Mouse (Mus musculus) heart, adult 8-10 months (tissue): Measurements from ENCODE around the gene Tnks1bp1. TPM values are rescaled to one million over a fixed set of nuclear protein-coding genes. Genes with fewer than 3 reads are reported as not detected.

Experiments
- DNase-seq: peaks from one replicate; pipeline ENCODE4 v3.0.0; 2022; ENCODE audit warnings: low spot score
- total RNA-seq, 4 experiments: library from RNA; stranded (reverse); gene quantifications; 2 replicates each; pipeline ENCODE4 v1.2.4; 2022

Tnks1bp1 gene
- total RNA-seq, 4 experiments from 2014 or later = 40.7 to 60.5 (median 54.9) TPM

- no peak for DNase-seq
Measured at GRCm38 (mm10) chr2:85038336-85038735, 9.5 kb upstream of the Tnks1bp1 start.

- no peak for DNase-seq
Measured at GRCm38 (mm10) chr2:85043623-85044022, 4.2 kb upstream of the Tnks1bp1 start.

GRCm38 (mm10) chr2:85046222-85046621, 1.6 kb upstream of the Tnks1bp1 start:
- DNase-seq = no peak

- DNase-seq = no peak
Measured at GRCm38 (mm10) chr2:85047081-85047480, 741 bp upstream of the Tnks1bp1 start.

- peak; percentile 72 for DNase-seq
Measured at GRCm38 (mm10) chr2:85048168-85048751, 438 bp downstream of the Tnks1bp1 start.

GRCm38 (mm10) chr2:85049277-85049676, 1.5 kb downstream of the Tnks1bp1 start:
- no peak for DNase-seq

- DNase-seq = peak; percentile 84
Measured at GRCm38 (mm10) chr2:85050001-85050634, 2.3 kb downstream of the Tnks1bp1 start.

- no peak for DNase-seq
Measured at GRCm38 (mm10) chr2:85050746-85051145, 2.9 kb downstream of the Tnks1bp1 start.

- DNase-seq = no peak
Measured at GRCm38 (mm10) chr2:85053192-85053816, 5.5 kb downstream of the Tnks1bp1 start.

GRCm38 (mm10) chr2:85056711-85057110, 8.9 kb downstream of the Tnks1bp1 start:
- no peak for DNase-seq

- DNase-seq = no peak
Measured at GRCm38 (mm10) chr2:85059677-85060076, 11.9 kb downstream of the Tnks1bp1 start.

- peak; percentile 78 for DNase-seq
Measured at GRCm38 (mm10) chr2:85060591-85061060, 12.8 kb downstream of the Tnks1bp1 start.

- no peak for DNase-seq
Measured at GRCm38 (mm10) chr2:85061107-85061541, 13.3 kb downstream of the Tnks1bp1 start.

- peak; percentile 62 for DNase-seq
Measured at GRCm38 (mm10) chr2:85065141-85065875, 17.5 kb downstream of the Tnks1bp1 start.

GRCm38 (mm10) chr2:85066937-85067336, 19.1 kb downstream of the Tnks1bp1 start:
- no peak for DNase-seq

GRCm38 (mm10) chr2:85067903-85068625, 20.2 kb downstream of the Tnks1bp1 start:
- DNase-seq = no peak

GRCm38 (mm10) chr2:85068626-85069025, 20.8 kb downstream of the Tnks1bp1 start:
- DNase-seq = no peak

GRCm38 (mm10) chr2:85070086-85070485, 22.3 kb downstream of the Tnks1bp1 start:
- no peak for DNase-seq

- no peak for DNase-seq
Measured at GRCm38 (mm10) chr2:85071921-85072320, 24.1 kb downstream of the Tnks1bp1 start.

- no peak for DNase-seq
Measured at GRCm38 (mm10) chr2:85073751-85074150, 25.9 kb downstream of the Tnks1bp1 start.
